Mouse (Mus musculus) MEL (cell line): ENCODE measurements around the gene Zfand3.

Source experiments
- BHLHE40 ChIP-seq: IDR thresholded peaks from 2 replicates; pipeline ENCODE4 v1.6.1; 2012; ENCODE audit warnings: low read depth, mild to moderate bottlenecking, inconsistent platforms, low read length, improper control_type of control experiment, borderline replicate concordance
- CTCF ChIP-seq, 3 experiments: IDR thresholded peaks in 2 of 3; conservative IDR thresholded peaks in 1 of 3; 2 replicates each; pipeline ENCODE4 v1.5.1; 2011 to 2012; ENCODE audit warnings: low read length in 3 of 3, low read depth in 2 of 3, mild to moderate bottlenecking in 2 of 3, improper control_type of control experiment in 1 of 3, inconsistent platforms in 1 of 3, mixed read lengths in 1 of 3, moderate library complexity in 1 of 3; ENCODE audit not compliant: control insufficient read depth in 1 of 3, insufficient read depth in 1 of 3, poor library complexity in 1 of 3, severe bottlenecking in 1 of 3
- RCOR1 ChIP-seq: IDR thresholded peaks from 2 replicates; pipeline ENCODE4 v1.6.1; 2012; ENCODE audit warnings: low read depth, mild to moderate bottlenecking, inconsistent platforms, low read length, improper control_type of control experiment

DNA sequence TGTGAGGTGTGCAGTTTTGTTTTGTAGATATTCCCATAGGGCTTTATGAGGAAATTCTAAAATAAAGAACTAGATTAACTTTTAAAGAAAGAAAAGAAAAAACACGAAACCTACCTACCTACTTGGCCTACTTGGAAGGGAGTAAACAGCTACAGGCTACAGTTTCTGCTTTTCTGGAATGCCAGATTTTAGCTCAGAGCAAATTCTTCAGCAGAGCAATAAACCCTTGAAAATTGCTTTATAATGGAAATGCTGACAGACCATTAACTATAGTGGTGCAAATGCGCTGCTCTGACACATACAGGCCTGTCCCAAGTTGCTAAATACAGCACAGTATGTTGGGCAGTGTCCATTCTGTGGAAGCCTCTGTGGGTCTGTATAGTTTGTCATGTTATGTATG lies 40.6 kb downstream of the Zfand3 start:
- TF ChIP-seq CTCF (IDR thresholded peaks at IDR 0.05 in 2 of 3, conservative IDR thresholded peaks at IDR 0.05 in 1 of 3; ENCODE audit: control insufficient read depth in 1 of 3, insufficient read depth in 1 of 3, low read depth in 2 of 3, low read length in 3 of 3, poor library complexity in 1 of 3, severe bottlenecking in 1 of 3), result no peak
- TF ChIP-seq BHLHE40, result no peak
- TF ChIP-seq RCOR1, result no peak
